Mouse (Mus musculus) heart, embryonic 14.5 days (tissue): ENCODE results near the gene Ssh2. TPM values are rescaled to one million over a fixed set of nuclear protein-coding genes. Genes with fewer than 3 reads are reported as not detected.
A peak's percentile ranks its signal among the peaks of the same experiment; 100 is the strongest.

Experiments used
- ATAC-seq: fragments of 200-750 bp; cut with Nextera tagmentation; 2 replicates; pipeline ENCODE4 v1.8.0; 2017; ENCODE audit warnings: low read depth, moderate TSS enrichment; ENCODE audit not compliant: insufficient number of reproducible peaks, insufficient read depth, low FRiP score
- H3K27ac ChIP-seq, 2 experiments: fragments of 200-500 bp in 1 of 2; fragments of 300-500 bp in 1 of 2; sonication (generic) in 1 of 2; replicated peaks in 1 of 2; 2 replicates each; pipeline ENCODE4 v1.5.1; 2012 to 2014; ENCODE audit warnings: low read depth in 2 of 2, low read length in 2 of 2, control low read depth in 1 of 2, mild to moderate bottlenecking in 1 of 2, mixed read lengths in 1 of 2; ENCODE audit not compliant: control insufficient read depth in 1 of 2, insufficient read depth in 1 of 2
- H3K27me3 ChIP-seq: fragments of 300-500 bp; sonication (generic); 2 replicates; pipeline ENCODE4 v1.6.1; 2014; ENCODE audit warnings: mild to moderate bottlenecking, low read length, control low read depth; ENCODE audit not compliant: control insufficient read depth, insufficient read depth
- H3K36me3 ChIP-seq: fragments of 300-500 bp; sonication (generic); 2 replicates; pipeline ENCODE4 v1.6.1; 2014; ENCODE audit warnings: mild to moderate bottlenecking, control low read depth, low read length, mixed read lengths; ENCODE audit not compliant: control insufficient read depth, insufficient read depth
- H3K4me1 ChIP-seq, 2 experiments: fragments of 200-500 bp in 1 of 2; fragments of 300-500 bp in 1 of 2; sonication (generic) in 1 of 2; 2 replicates each; pipeline ENCODE4 v1.6.1; 2012 to 2014; ENCODE audit warnings: low read length in 2 of 2, control low read depth in 1 of 2, mixed read lengths in 1 of 2; ENCODE audit not compliant: control insufficient read depth in 2 of 2, insufficient read depth in 2 of 2
- H3K4me2 ChIP-seq: fragments of 300-500 bp; sonication (generic); 2 replicates; pipeline ENCODE4 v1.6.1; 2014; ENCODE audit warnings: mild to moderate bottlenecking, low read length
- H3K4me3 ChIP-seq, 2 experiments: fragments of 200-500 bp in 1 of 2; fragments of 300-500 bp in 1 of 2; sonication (generic) in 1 of 2; 2 replicates each; pipeline ENCODE4 v1.5.1; 2012 to 2014; ENCODE audit warnings: low read length in 2 of 2, mild to moderate bottlenecking in 2 of 2, control low read depth in 1 of 2, low read depth in 1 of 2, moderate library complexity in 1 of 2; ENCODE audit not compliant: control insufficient read depth in 1 of 2, insufficient read depth in 1 of 2
- H3K9ac ChIP-seq: fragments of 300-500 bp; sonication (generic); 2 replicates; pipeline ENCODE4 v1.6.1; 2014; ENCODE audit warnings: mild to moderate bottlenecking, low read length
- H3K9me3 ChIP-seq: fragments of 300-500 bp; sonication (generic); 2 replicates; pipeline ENCODE4 v1.6.1; 2016; ENCODE audit warnings: low read length, control low read depth; ENCODE audit not compliant: control insufficient read depth
- WGBS: fragments of 180-500 bp; shearing (Covaris S2); extraction: QIAGEN DNeasy Blood & Tissue Kit; methylation state at CpG from one replicate; pipeline ENCODE4 v1.1.7; 2014; 5-methylcytosine and 5-hydroxymethylcytosine counted together
- polyA plus RNA-seq: library from polyadenylated mRNA; unstranded; fragments of >200 nt; fragmentation: Nextera tagmentation; extraction: Ambion mirVana; gene quantifications from 2 replicates; pipeline ENCODE4 v1.2.1, GENCODE M21; 2014

Gene Ssh2
- polyA plus RNA-seq, 1 experiment from 2014 or later = 31.4 TPM

- H3K4me2 ChIP-seq = peak overlapping the region; percentile 68
- no peaks in the 10 kb centered on the region for H3K27me3 ChIP-seq
- ATAC-seq = peak; percentile 99
- peaks cover 3 to 14% of the 10 kb centered on the region in 2 experiments; a peak in 3 of 4 replicates for H3K4me1 ChIP-seq
- peak overlapping the region; percentile 95 for H3K9ac ChIP-seq
- no peaks in the 10 kb centered on the region for H3K36me3 ChIP-seq
- H3K4me3 ChIP-seq = peak overlapping the region; percentile 88 to 100
- under 1% methylated on average over 43 of the region's 54 CpGs for WGBS
- H3K27ac ChIP-seq = peak overlapping the region; percentile 91 to 97
- no peaks in the 10 kb centered on the region for H3K9me3 ChIP-seq
Observed at GRCm38 (mm10) chr11:77348142-77348741, 132.2 kb downstream of the Ssh2 start.

- Histone ChIP-seq H3K4me3 (peak overlapping the region; percentile 88 to 100), H3K4me2 (peak overlapping the region; percentile 68), H3K27ac (peak overlapping the region; percentile 91 to 97), H3K4me1 (peaks cover 3 to 14% of the 10 kb centered on the region in 2 experiments; a peak in 3 of 4 replicates), H3K9ac (peak overlapping the region; percentile 95), H3K36me3 (0 out of 2 replicates have a peak, but pooled peaks cover 2% of the 10 kb centered on the region), H3K27me3 (no peaks in the 10 kb centered on the region), H3K9me3 (no peaks in the 10 kb centered on the region)
- 9% methylated on average over 6 of the region's 6 CpGs for WGBS
- no peak for ATAC-seq
Observed at GRCm38 (mm10) chr11:77348985-77349384, 132.9 kb downstream of the Ssh2 start.

- Histone ChIP-seq H3K27me3 (no peaks in the 10 kb centered on the region), H3K4me3 (peak overlapping the region; percentile 88 to 100), H3K27ac (peak overlapping the region in 1 of 2 experiments; percentile 91; a peak in 2 of 4 replicates), H3K9me3 (no peaks in the 10 kb centered on the region), H3K9ac (peak overlapping the region; percentile 95), H3K4me1 (peaks cover 3 to 14% of the 10 kb centered on the region in 2 experiments; a peak in 3 of 4 replicates), H3K4me2 (peak overlapping the region; percentile 68), H3K36me3 (0 out of 2 replicates have a peak, but pooled peaks cover 2% of the 10 kb centered on the region)
- WGBS = 26% methylated on average over 2 of the region's 2 CpGs
- no peak for ATAC-seq
Observed at GRCm38 (mm10) chr11:77349698-77350097, 133.6 kb downstream of the Ssh2 start.

GRCm38 (mm10) chr11:77355055-77355454 lies 139.0 kb downstream of the Ssh2 start:
- 0 out of 2 replicates have a peak, but pooled peaks cover 2% of the 10 kb centered on the region for H3K36me3 ChIP-seq
- H3K4me1 ChIP-seq = peaks cover 0 to 26% of the 10 kb centered on the region in 2 experiments; a peak in 2 of 4 replicates
- H3K9me3 ChIP-seq = no peaks in the 10 kb centered on the region
- H3K4me2 ChIP-seq = no peak overlapping the region
- no peak for ATAC-seq
- WGBS = 86% methylated on average over 3 of the region's 3 CpGs
- H3K4me3 ChIP-seq = no peak overlapping the region
- H3K27me3 ChIP-seq = no peaks in the 10 kb centered on the region
- no peak overlapping the region for H3K9ac ChIP-seq
- H3K27ac ChIP-seq = no peak overlapping the region

- Histone ChIP-seq H3K36me3 (0 out of 2 replicates have a peak, but pooled peaks cover 2% of the 10 kb centered on the region), H3K27ac (no peak overlapping the region), H3K4me2 (no peak overlapping the region), H3K4me1 (peaks cover 4 to 22% of the 10 kb centered on the region in 2 experiments), H3K27me3 (no peaks in the 10 kb centered on the region), H3K9me3 (no peaks in the 10 kb centered on the region), H3K9ac (no peak overlapping the region), H3K4me3 (no peak overlapping the region)
- 94% methylated on average over 1 of the region's 1 CpGs for WGBS
- ATAC-seq = no peak
Observed at GRCm38 (mm10) chr11:77357839-77358238, 141.8 kb downstream of the Ssh2 start.

GRCm38 (mm10) chr11:77363476-77363875 lies 147.4 kb downstream of the Ssh2 start:
- H3K4me2 ChIP-seq = no peak overlapping the region
- no peak overlapping the region for H3K4me3 ChIP-seq
- no peaks in the 10 kb centered on the region for H3K36me3 ChIP-seq
- peaks cover 16 to 56% of the 10 kb centered on the region in 2 experiments for H3K4me1 ChIP-seq
- no peaks in the 10 kb centered on the region for H3K9me3 ChIP-seq
- peak overlapping the region; percentile 36 for H3K9ac ChIP-seq
- ATAC-seq = no peak
- H3K27ac ChIP-seq = peak overlapping the region; percentile 45 to 68; a peak in 3 of 4 replicates
- 47% methylated on average over 2 of the region's 2 CpGs for WGBS
- no peaks in the 10 kb centered on the region for H3K27me3 ChIP-seq

- WGBS = 39% methylated on average over 1 of the region's 1 CpGs
- Histone ChIP-seq H3K36me3 (no peaks in the 10 kb centered on the region), H3K27ac (peak overlapping the region; percentile 62 to 94; a peak in 3 of 4 replicates), H3K4me3 (no peak overlapping the region), H3K27me3 (no peaks in the 10 kb centered on the region), H3K4me2 (no peak overlapping the region), H3K4me1 (peaks cover 16 to 62% of the 10 kb centered on the region in 2 experiments), H3K9ac (peak overlapping the region; percentile 40; the same call in 1 of the 2 replicates), H3K9me3 (no peaks in the 10 kb centered on the region)
- no peak for ATAC-seq
Observed at GRCm38 (mm10) chr11:77364376-77364775, 148.3 kb downstream of the Ssh2 start.
